Mouse (Mus musculus): ENCODE measurements around the gene Grik3.
A peak's percentile ranks its signal among the peaks of the same experiment; 100 is the strongest.

Gene Grik3

GRCm38 (mm10) chr4:125545768-125546220 lies 55.3 kb downstream of the Grik3 start:
- no peak for DNase-seq (ENCODE audit: low read depth, low spot score)

DNA sequence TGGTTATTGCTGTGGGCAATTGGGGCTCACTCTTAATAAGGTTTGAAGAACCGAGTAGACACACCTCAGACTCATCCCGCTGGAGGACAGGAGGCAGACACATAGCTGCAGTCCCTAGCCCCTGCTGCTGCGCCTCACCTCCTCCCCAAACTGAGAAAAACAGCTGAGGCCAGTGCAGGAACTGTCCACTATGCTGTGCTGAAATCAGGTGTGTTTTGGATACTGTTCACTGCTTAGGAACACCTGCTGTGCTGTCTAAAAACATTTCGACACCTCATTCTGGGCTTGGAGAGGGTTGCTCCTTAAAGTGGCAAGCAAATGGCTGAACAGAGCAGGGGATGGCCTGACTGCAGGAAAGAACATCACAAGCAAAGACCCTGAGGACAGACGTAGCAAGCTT lies 57.7 kb downstream of the Grik3 start:
- DNase-seq (ENCODE audit: low read depth, low spot score), result no peak

DNA sequence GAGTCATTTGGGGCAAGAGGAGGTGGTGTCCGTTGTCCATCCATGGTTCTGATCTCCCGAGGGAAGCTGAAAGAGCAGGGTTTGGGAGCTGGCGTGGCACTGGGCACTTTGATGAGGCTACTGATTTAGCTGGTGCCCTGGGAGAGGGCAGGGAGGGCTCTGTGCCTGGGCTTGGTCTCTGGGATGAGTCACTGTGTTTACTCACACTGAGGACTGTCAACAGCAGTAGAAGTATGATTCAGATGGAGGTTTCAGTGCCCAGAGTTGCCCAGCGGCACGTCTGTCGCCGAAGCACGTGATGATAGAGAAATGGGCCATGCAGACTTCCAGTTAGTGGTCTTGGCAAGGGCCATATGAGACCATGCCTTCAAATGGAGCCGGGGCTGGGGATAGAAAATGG lies 63.3 kb downstream of the Grik3 start:
- DNase-seq (ENCODE audit: low read depth, low spot score), result no peak

GRCm38 (mm10) chr4:125556405-125557308 lies 66.2 kb downstream of the Grik3 start:
- no peak for DNase-seq (ENCODE audit: low read depth, low spot score)

DNA sequence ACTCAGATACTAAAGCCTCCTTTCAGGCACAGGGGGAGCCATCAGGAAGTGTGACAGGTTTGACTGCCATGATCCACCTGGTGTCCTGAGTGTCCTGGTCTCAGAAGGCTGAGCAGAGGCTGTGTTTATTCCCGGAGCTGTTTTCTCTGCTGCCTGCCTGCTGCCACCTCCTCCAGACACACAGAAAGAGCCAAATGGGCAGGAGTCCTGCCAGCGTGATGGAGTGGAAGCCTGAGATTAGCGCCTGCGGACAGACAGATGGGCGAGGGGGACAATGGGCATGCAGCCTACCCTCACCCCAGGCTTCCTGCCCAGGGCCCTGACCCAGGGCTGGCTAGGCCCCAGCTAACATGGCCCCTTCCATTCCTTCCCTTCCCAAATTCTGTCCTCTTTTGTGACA lies 69.1 kb downstream of the Grik3 start:
- DNase-seq (ENCODE audit: low read depth, low spot score), result no peak

- no peak for DNase-seq (ENCODE audit: low read depth, low spot score)
These were observed 70.3 kb downstream of the Grik3 start for GRCm38 (mm10) chr4:125560806-125561205.

DNA sequence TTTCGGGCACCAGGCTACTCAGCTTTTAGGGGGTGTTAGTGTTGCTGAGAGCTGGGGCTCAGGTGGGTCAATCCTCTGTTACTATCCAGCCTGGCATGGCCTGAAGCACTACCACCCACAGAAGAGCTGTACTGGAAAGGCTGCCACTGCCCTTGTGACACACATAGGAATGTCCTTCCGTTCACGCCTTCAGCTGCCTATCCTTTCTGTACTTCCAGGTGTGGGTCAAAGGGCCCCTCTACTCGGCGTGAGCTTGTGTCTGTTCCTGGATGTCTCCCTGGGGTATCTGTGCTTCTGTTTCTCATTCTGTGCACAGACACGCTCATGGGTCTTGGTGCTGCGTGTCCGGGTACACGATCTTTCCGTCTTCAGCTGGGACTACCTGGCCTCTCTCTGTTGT lies 73.1 kb downstream of the Grik3 start:
- DNase-seq (ENCODE audit: low read depth, low spot score), result no peak

GRCm38 (mm10) chr4:125564008-125564710 lies 73.7 kb downstream of the Grik3 start:
- no peak for DNase-seq (ENCODE audit: low read depth, low spot score)

- no peak for DNase-seq (ENCODE audit: low read depth, low spot score)
These were observed 75.4 kb downstream of the Grik3 start for GRCm38 (mm10) chr4:125565711-125566439.

DNA sequence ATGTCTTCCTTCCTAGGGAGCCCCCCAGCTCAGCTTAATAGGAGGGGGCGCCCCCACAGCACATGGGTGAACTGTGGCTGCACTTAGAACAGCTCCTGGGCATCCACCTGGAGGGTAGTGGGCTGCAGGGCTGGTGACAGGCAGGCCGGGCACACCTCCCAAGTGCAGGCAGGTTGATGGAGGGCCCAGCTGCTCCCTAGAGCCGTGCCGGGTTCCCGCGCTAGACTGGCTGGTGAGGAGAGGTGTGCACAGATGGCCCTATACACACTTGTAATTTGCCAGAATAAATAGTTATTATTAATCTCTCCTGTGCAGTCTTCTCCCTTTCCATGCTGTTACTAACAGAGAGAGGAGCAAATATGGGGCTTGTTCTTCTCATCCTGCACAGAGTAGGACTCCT lies 77.7 kb downstream of the Grik3 start:
- no peak for DNase-seq (ENCODE audit: low read depth, low spot score)

- no peak for DNase-seq (ENCODE audit: low read depth, low spot score)
These were observed 81.3 kb downstream of the Grik3 start for GRCm38 (mm10) chr4:125571651-125572311.

DNA sequence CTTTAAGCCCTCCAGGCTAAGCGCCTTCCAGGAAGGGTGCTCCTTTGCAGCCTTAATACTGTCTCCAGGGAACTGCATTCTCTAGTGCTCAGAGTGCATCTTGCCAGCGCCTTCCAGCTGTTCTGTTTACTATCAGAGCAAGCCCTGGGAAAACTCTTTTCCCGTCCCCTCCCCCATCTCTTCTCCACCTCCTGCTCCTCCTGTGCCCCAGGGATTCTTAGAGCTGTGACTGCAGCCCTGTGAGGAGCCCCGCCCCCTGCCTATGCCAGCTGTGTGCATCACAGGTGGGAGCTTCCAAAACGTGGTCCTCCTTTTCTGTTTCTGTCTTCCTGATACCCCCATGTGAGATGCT lies 81.8 kb downstream of the Grik3 start:
- DNase-seq (ENCODE audit: low read depth, low spot score), result no peak

DNA sequence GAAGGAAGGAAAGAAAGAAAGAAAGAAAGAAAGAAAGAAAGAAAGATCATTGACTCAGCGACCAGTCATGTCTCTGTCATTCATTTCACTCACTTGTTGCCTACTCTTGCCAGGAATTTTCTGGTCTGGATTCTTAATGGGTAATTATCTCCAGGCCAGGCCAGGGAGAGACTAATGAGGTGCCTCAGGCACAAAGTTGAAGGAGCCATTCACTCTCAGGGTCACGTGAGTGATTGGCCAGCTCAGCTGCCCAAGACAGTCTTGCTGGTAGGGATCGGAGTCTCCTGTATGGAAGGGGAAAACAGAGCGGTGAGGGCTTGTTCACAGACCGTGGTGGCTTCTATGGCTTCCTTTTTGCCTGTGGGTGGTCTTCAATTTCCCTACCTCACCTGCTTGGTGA lies 82.5 kb downstream of the Grik3 start:
- no peak for DNase-seq (ENCODE audit: low read depth, low spot score)

- no peak for DNase-seq (ENCODE audit: low read depth, low spot score)
These were observed 83.6 kb downstream of the Grik3 start for GRCm38 (mm10) chr4:125573951-125574675.

DNA sequence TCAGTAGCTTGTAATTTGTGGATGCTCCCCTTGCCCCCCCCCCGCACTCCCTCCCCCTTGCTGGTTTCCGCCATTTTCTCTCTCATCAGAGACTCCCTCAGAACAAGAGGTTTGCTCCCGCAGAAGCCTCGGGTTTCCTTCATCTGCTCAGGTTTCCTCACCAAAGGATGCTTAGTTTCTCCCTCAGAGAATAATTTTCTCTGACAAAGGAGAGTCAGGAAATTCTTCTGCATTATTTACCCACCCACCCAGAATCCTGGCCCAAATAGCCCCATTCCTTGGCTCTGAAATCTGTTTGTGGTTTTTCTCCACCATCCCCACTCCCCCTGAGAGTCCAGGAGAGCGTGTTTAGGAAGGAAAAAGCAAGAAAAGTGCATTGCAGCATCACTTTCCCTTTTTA lies 89.8 kb downstream of the Grik3 start:
- no peak for DNase-seq (ENCODE audit: low read depth, low spot score)

- no peak for DNase-seq (ENCODE audit: low read depth, low spot score)
These were observed 92.8 kb downstream of the Grik3 start for GRCm38 (mm10) chr4:125583272-125583671.

GRCm38 (mm10) chr4:125583935-125584334 lies 93.4 kb downstream of the Grik3 start:
- no peak for DNase-seq (ENCODE audit: low read depth, low spot score)

DNA sequence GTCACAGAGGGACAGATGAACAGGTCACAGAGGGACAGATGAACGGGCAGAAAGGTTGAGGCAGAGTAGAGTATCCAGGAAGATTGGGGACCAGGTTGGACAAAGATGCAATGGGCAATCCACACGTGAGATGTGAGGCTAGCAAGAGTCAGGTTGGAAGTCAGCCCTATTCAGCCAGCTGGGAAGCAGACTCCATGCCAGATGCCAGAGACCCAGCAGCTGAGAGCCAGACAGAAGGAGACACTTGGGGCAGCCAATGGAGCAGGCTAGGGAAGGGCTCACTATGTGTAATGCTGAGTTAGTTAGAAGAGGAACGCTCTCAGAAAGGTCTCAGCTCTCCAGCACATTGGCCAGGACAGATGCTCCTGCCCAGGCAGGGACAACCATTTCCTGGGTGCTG lies 94.2 kb downstream of the Grik3 start:
- DNase-seq (ENCODE audit: low read depth, low spot score), result no peak

- DNase-seq (ENCODE audit: low read depth, low spot score), result no peak
These were observed 97.1 kb downstream of the Grik3 start for GRCm38 (mm10) chr4:125587577-125587976.

DNA sequence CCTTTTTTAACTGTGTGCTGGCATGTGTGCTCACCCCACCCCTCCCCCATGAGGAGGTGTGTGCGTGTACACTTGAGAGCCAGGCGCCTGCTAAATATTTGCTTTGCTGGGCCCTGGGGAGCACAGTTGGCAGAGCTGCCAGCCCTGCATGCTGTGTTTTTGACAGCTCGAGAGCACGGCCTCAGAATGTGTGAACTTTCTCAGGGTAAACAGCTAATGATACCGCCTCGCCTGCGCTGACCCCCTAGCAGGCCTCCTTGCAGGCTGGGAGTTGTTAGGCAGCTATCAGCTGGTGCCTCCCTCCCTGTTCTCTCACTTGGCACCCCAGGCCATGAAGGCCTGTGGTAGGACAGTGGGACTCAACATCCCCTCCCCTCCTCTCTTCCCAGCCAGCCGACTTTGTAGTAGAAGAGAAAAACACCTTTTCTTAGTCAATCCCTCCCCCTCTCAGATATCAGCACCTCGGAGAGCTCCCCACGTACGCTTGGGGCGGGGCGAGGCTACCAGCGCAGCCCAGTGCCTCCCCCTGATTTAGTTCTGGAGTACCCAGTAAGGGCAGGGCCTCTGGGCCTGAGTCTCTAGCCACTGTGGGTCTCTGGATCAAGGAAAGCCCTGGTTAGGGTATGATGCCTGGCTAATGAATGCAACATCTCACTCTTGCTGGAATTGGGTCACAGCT lies 99.9 kb downstream of the Grik3 start:
- DNase-seq (ENCODE audit: low read depth, low spot score), result peak; percentile 52

GRCm38 (mm10) chr4:125592663-125593062 lies 102.2 kb downstream of the Grik3 start:
- no peak for DNase-seq (ENCODE audit: low read depth, low spot score)
